13 mouse cellular contexts compared by ENCODE assay signal in genomic region chr3:135828000-135828399, GRCm38 (mm10). TPM values are rescaled to one million over a fixed set of nuclear protein-coding genes. Genes with fewer than 3 reads are reported as not detected.
DNase-seq lines count a peak whose midpoint lies in the region; ATAC-seq and TF ChIP-seq lines count a peak whose summit lies in the region.
"Had no signal": no experiment of that assay in that cellular context is flagged by ENCODE, and none has a peak within 500 bp of the region (broad histone marks: within the 10 kb centered on the region; RNA-seq: fewer than 3 reads in every experiment).

No protein-coding gene starts in this region.

- H3K9ac ChIP-seq in hindbrain, embryonic 13.5 days: no peak overlapping the region
- H3K9ac ChIP-seq in hindbrain, embryonic 16.5 days (ENCODE audit: low read depth, low read length): no peak overlapping the region
- no peak overlapping the region for H3K9ac ChIP-seq in lung, postnatal 0 days (replicated peaks; ENCODE audit: low read depth)
- H3K9ac ChIP-seq: neural tube, embryonic 12.5 days had no signal

- H3K4me3 ChIP-seq in hindbrain, embryonic 13.5 days: no peak overlapping the region
- H3K4me3 ChIP-seq in hindbrain, embryonic 16.5 days (ENCODE audit: low read length): no peak overlapping the region
- peak overlapping the region; percentile 55 for H3K4me3 ChIP-seq in lung, postnatal 0 days (ENCODE audit: low read depth, low read length)
- H3K4me3 ChIP-seq: neural tube, embryonic 12.5 days had no signal

- peaks cover 20% of the 10 kb centered on the region for H3K4me1 ChIP-seq in hindbrain, embryonic 13.5 days (replicated peaks)
- H3K4me1 ChIP-seq in hindbrain, embryonic 16.5 days (ENCODE audit: control insufficient read depth, insufficient read depth, low read depth, low read length): peaks cover 10% of the 10 kb centered on the region
- no peaks in the 10 kb centered on the region for H3K4me1 ChIP-seq in lung, postnatal 0 days (ENCODE audit: insufficient read depth, low read depth, low read length)

- WGBS in hindbrain, embryonic 13.5 days: 60% methylated on average over 1 of the region's 1 CpGs
- 68% methylated on average over 1 of the region's 1 CpGs for WGBS in hindbrain, embryonic 16.5 days
- WGBS in lung, postnatal 0 days: 20% methylated on average over 1 of the region's 1 CpGs

- no peaks in the 10 kb centered on the region for H3K36me3 ChIP-seq in hindbrain, embryonic 13.5 days
- no peaks in the 10 kb centered on the region for H3K36me3 ChIP-seq in hindbrain, embryonic 16.5 days (ENCODE audit: control insufficient read depth, insufficient read depth, low read length)
- H3K36me3 ChIP-seq in lung, postnatal 0 days (ENCODE audit: insufficient read depth, low read length): no peaks in the 10 kb centered on the region
- H3K36me3 ChIP-seq: neural tube, embryonic 12.5 days had no signal

- DNase-seq in lung, postnatal 0 days (ENCODE audit: low spot score): no peak
- no peak for DNase-seq in lung, postnatal 36 days
- peak; percentile 52 for DNase-seq in liver
- peak; percentile 62 for DNase-seq in yolk sac, embryonic 10.5 days (ENCODE audit: low spot score)
- no peak for DNase-seq in thymus, postnatal 36 days
- DNase-seq: cerebellum, adult 8-10 months; gastrocnemius, postnatal 36 days; layer of hippocampus, adult 9-11 months had no signal

- TF ChIP-seq EP300 in lung, postnatal 0 days (IDR thresholded peaks at IDR 0.05): no peak

- peak overlapping the region; percentile 17; the same call in 1 of the 2 replicates for H3K4me2 ChIP-seq in hindbrain, embryonic 13.5 days
- H3K4me2 ChIP-seq in hindbrain, embryonic 16.5 days (ENCODE audit: low read length): no peak overlapping the region; the same call in 1 of the 2 replicates
- peak overlapping the region; percentile 98 for H3K4me2 ChIP-seq in lung, postnatal 0 days (replicated peaks; ENCODE audit: low read depth, low read length)

- no peak for ATAC-seq in hindbrain, embryonic 13.5 days (ENCODE audit: low FRiP score)
- ATAC-seq in hindbrain, embryonic 16.5 days: no peak
- no peak for ATAC-seq in lung, postnatal 0 days

- H3K9me3 ChIP-seq in hindbrain, embryonic 13.5 days: no peaks in the 10 kb centered on the region
- no peaks in the 10 kb centered on the region for H3K9me3 ChIP-seq in hindbrain, embryonic 16.5 days (ENCODE audit: control insufficient read depth, low read length)
- H3K9me3 ChIP-seq in lung, postnatal 0 days (ENCODE audit: low read length): no peaks in the 10 kb centered on the region
- H3K9me3 ChIP-seq: neural tube, embryonic 12.5 days had no signal

- no peak overlapping the region for H3K27ac ChIP-seq in hindbrain, embryonic 13.5 days
- H3K27ac ChIP-seq in hindbrain, embryonic 16.5 days (ENCODE audit: low read depth, low read length): no peak overlapping the region
- no peak overlapping the region for H3K27ac ChIP-seq in lung, postnatal 0 days (ENCODE audit: low read length)
- H3K27ac ChIP-seq: kidney, postnatal 0 days; macrophage; neural tube, embryonic 12.5 days had no signal

- no peak for TF ChIP-seq CTCF in lung, postnatal 0 days (IDR thresholded peaks at IDR 0.05)

- peaks cover 6% of the 10 kb centered on the region; the same call in 1 of the 2 replicates for H3K27me3 ChIP-seq in hindbrain, embryonic 13.5 days
- H3K27me3 ChIP-seq in hindbrain, embryonic 16.5 days (replicated peaks; ENCODE audit: control insufficient read depth, insufficient read depth, low read length): peaks cover 5% of the 10 kb centered on the region
- H3K27me3 ChIP-seq in lung, postnatal 0 days (replicated peaks; ENCODE audit: insufficient read depth, low read length): no peaks in the 10 kb centered on the region

RNA-seq across cellular contexts. Expression of gene Slc39a8, which starts 2.9 kb away (rescaled TPM):
- 10.2 and 10.9 TPM in 2 replicates for polyA plus RNA-seq in hindbrain, embryonic 13.5 days (2015; fragmentation: Nextera tagmentation; extraction: Ambion mirVana)
- polyA plus RNA-seq in hindbrain, embryonic 16.5 days (2015; fragmentation: Nextera tagmentation; extraction: Ambion mirVana): 11.2 and 12.2 TPM in 2 replicates
- polyA plus RNA-seq in lung, postnatal 0 days (2015; fragmentation: Nextera tagmentation; extraction: Ambion mirVana): 57.4 and 93.5 TPM in 2 replicates

Comparison
In these comparisons a context has a peak if more than half of its experiments do, and no peak if none do; other contexts are left out.
1. DNase-seq: peak in liver (single experiment) and yolk sac, embryonic 10.5 days (single experiment); none in lung, postnatal 0 days (single experiment), lung, postnatal 36 days (single experiment) and thymus, postnatal 36 days (0 of 2).